Mouse (Mus musculus): ENCODE data around the gene Vgll2. TPM values are rescaled to one million over a fixed set of nuclear protein-coding genes. Genes with fewer than 3 reads are reported as not detected.

The Vgll2 gene
- polyA plus RNA-seq, 1 experiment from 2014 or later = 10.9 TPM

GRCm38 (mm10) chr10:52039392-52039791 lies 17.1 kb downstream of the Vgll2 start:
- no peak overlapping the region for H3K9ac ChIP-seq (ENCODE audit: low read length)
- ATAC-seq (ENCODE audit: insufficient read depth, low FRiP score, low TSS enrichment) (no peak), DNase-seq (ENCODE audit: low spot score) (no peak)
- no peaks in the 10 kb centered on the region for H3K9me3 ChIP-seq (ENCODE audit: control insufficient read depth, low read length)
- no peaks in the 10 kb centered on the region for H3K4me1 ChIP-seq (ENCODE audit: control insufficient read depth, insufficient read depth, low read length)
- no peaks in the 10 kb centered on the region for H3K27me3 ChIP-seq (ENCODE audit: control insufficient read depth, insufficient read depth, low read length)
- no peak overlapping the region for H3K27ac ChIP-seq (ENCODE audit: low read depth, low read length)
- H3K36me3 ChIP-seq (ENCODE audit: control insufficient read depth, insufficient read depth, low read length) = no peaks in the 10 kb centered on the region
- no peak overlapping the region for H3K4me3 ChIP-seq (ENCODE audit: low read depth, low read length)
- WGBS = 89% methylated on average over 1 of the region's 1 CpGs
- no peak overlapping the region for H3K4me2 ChIP-seq (ENCODE audit: low read depth)

- Histone ChIP-seq H3K9ac (ENCODE audit: low read length) (no peak overlapping the region), H3K9me3 (ENCODE audit: control insufficient read depth, low read length) (no peaks in the 10 kb centered on the region), H3K4me1 (ENCODE audit: control insufficient read depth, insufficient read depth, low read length) (no peaks in the 10 kb centered on the region), H3K4me3 (ENCODE audit: low read depth, low read length) (no peak overlapping the region), H3K36me3 (ENCODE audit: control insufficient read depth, insufficient read depth, low read length) (no peaks in the 10 kb centered on the region), H3K4me2 (ENCODE audit: low read depth) (no peak overlapping the region), H3K27ac (ENCODE audit: low read depth, low read length) (no peak overlapping the region), H3K27me3 (ENCODE audit: control insufficient read depth, insufficient read depth, low read length) (no peaks in the 10 kb centered on the region)
- WGBS = 81% methylated on average over 5 of the region's 5 CpGs
- no peak for ATAC-seq (ENCODE audit: insufficient read depth, low FRiP score, low TSS enrichment)
- DNase-seq (ENCODE audit: low spot score) = no peak
Observed at GRCm38 (mm10) chr10:52043086-52043485, 20.8 kb downstream of the Vgll2 start.

- 78% methylated on average over 3 of the region's 3 CpGs for WGBS
- no peak overlapping the region for H3K9ac ChIP-seq (ENCODE audit: low read length)
Observed at GRCm38 (mm10) chr10:52048287-52048686, 26.0 kb downstream of the Vgll2 start.

GRCm38 (mm10) chr10:52072482-52072881 lies 50.2 kb downstream of the Vgll2 start:
- Histone ChIP-seq H3K4me2 (ENCODE audit: low read depth) (no peak overlapping the region), H3K9ac (ENCODE audit: low read length) (no peak overlapping the region), H3K27ac (ENCODE audit: low read depth, low read length) (no peak overlapping the region), H3K27me3 (ENCODE audit: control insufficient read depth, insufficient read depth, low read length) (no peaks in the 10 kb centered on the region), H3K4me3 (ENCODE audit: low read depth, low read length) (no peak overlapping the region), H3K4me1 (ENCODE audit: control insufficient read depth, insufficient read depth, low read length) (no peaks in the 10 kb centered on the region), H3K9me3 (ENCODE audit: control insufficient read depth, low read length) (no peaks in the 10 kb centered on the region), H3K36me3 (ENCODE audit: control insufficient read depth, insufficient read depth, low read length) (no peaks in the 10 kb centered on the region)
- ATAC-seq (ENCODE audit: insufficient read depth, low FRiP score, low TSS enrichment) = no peak; the same call in 1 of the 2 replicates
- DNase-seq (ENCODE audit: low spot score) = peak; percentile 58

More at GRCm38 (mm10) chr10:52048287-52048686, 26.0 kb downstream of the Vgll2 start:
- H3K9me3 ChIP-seq (ENCODE audit: control insufficient read depth, low read length) = no peaks in the 10 kb centered on the region
- H3K4me3 ChIP-seq (ENCODE audit: low read depth, low read length) = no peak overlapping the region
- DNase-seq (ENCODE audit: low spot score) (no peak), ATAC-seq (ENCODE audit: insufficient read depth, low FRiP score, low TSS enrichment) (no peak)
- H3K4me2 ChIP-seq (ENCODE audit: low read depth) = no peak overlapping the region
- H3K27me3 ChIP-seq (ENCODE audit: control insufficient read depth, insufficient read depth, low read length) = no peaks in the 10 kb centered on the region
- no peaks in the 10 kb centered on the region for H3K4me1 ChIP-seq (ENCODE audit: control insufficient read depth, insufficient read depth, low read length)
- H3K36me3 ChIP-seq (ENCODE audit: control insufficient read depth, insufficient read depth, low read length) = no peaks in the 10 kb centered on the region
- H3K27ac ChIP-seq (ENCODE audit: low read depth, low read length) = no peak overlapping the region

Small RNAs within 50 kb of the gene (microRNA-seq; reads per million reads assigned to microRNA genes)
- not detected for gene Gm24084

Other genes with a start within 250 kb of the Vgll2 start
- gene Ros1, start 172.7 kb downstream of the Vgll2 start, polyA plus RNA-seq (2014; fragmentation: Nextera tagmentation; extraction: Ambion mirVana) = not detected in 2 replicates
- gene Dcbld1, start 211.1 kb downstream of the Vgll2 start, polyA plus RNA-seq (2014; fragmentation: Nextera tagmentation; extraction: Ambion mirVana) = 24.8 and 26.4 TPM in 2 replicates